Mouse (Mus musculus) small intestine, adult 2 months (tissue): ENCODE measurements around the gene 5730596B20Rik. TPM values are rescaled to one million over a fixed set of nuclear protein-coding genes. Genes with fewer than 3 reads are reported as not detected.

Source experiments
- H3K27ac ChIP-seq: fragments of 200-500 bp; 2 replicates; pipeline ENCODE4 v1.5.1; 2012; ENCODE audit warnings: low read depth, low read length, control low read depth, inconsistent platforms; ENCODE audit not compliant: insufficient read depth
- H3K27me3 ChIP-seq: fragments of 200-500 bp; 2 replicates; pipeline ENCODE4 v1.6.1; 2012; ENCODE audit warnings: mild to moderate bottlenecking, moderate library complexity, low read length, inconsistent platforms; ENCODE audit not compliant: control insufficient read depth, insufficient read depth
- H3K36me3 ChIP-seq: fragments of 200-500 bp; 2 replicates; pipeline ENCODE4 v1.6.1; 2012; ENCODE audit warnings: mild to moderate bottlenecking, low read length, control low read depth, inconsistent platforms; ENCODE audit not compliant: control insufficient read depth, insufficient read depth
- H3K4me1 ChIP-seq: fragments of 200-500 bp; 2 replicates; pipeline ENCODE4 v1.6.1; 2012; ENCODE audit warnings: low read length, inconsistent platforms, mixed read lengths; ENCODE audit not compliant: control insufficient read depth, insufficient read depth, insufficient read length
- H3K4me3 ChIP-seq: fragments of 200-500 bp; 2 replicates; pipeline ENCODE4 v1.5.1; 2012; ENCODE audit warnings: low read depth, mild to moderate bottlenecking, control low read depth, inconsistent platforms, low read length, moderate library complexity
- CTCF ChIP-seq: fragments of 200-500 bp; IDR thresholded peaks from 2 replicates; pipeline ENCODE4 v1.5.1; 2012; ENCODE audit warnings: low read depth, mild to moderate bottlenecking, control low read depth, inconsistent platforms, low read length, moderate library complexity, mixed read lengths; ENCODE audit not compliant: insufficient replicate concordance, insufficient read length; ENCODE audit errors: extremely low read depth
- POLR2A ChIP-seq: fragments of 200-500 bp; IDR thresholded peaks from 2 replicates; pipeline ENCODE4 v1.6.1; 2012; ENCODE audit warnings: low read depth, mild to moderate bottlenecking, control low read depth, inconsistent platforms, low read length, moderate library complexity
- WGBS: fragments of 180-500 bp; shearing (Covaris S2); methylation state at CpG from one replicate; pipeline ENCODE4 v1.1.7; 2018; 5-methylcytosine and 5-hydroxymethylcytosine counted together
- polyA plus RNA-seq: library from polyadenylated mRNA; depleted of rRNA; stranded (reverse); fragments of >200 nt; gene quantifications from 2 replicates; pipeline ENCODE4 v1.2.3, GENCODE M21; 2012

Gene 5730596B20Rik
- polyA plus RNA-seq, 1 experiment: not detected

- H3K4me3 ChIP-seq: no peak overlapping the region
Measured at GRCm38 (mm10) chr6:52218643-52219215, 41.4 kb downstream of the 5730596B20Rik start.

GRCm38 (mm10) chr6:52219234-52219942 lies 42.1 kb downstream of the 5730596B20Rik start:
- WGBS: 58% methylated on average over 9 of the region's 9 CpGs
- no peak for TF ChIP-seq POLR2A
- TF ChIP-seq CTCF: no peak
- H3K27ac ChIP-seq: no peak overlapping the region
- no peaks in the 10 kb centered on the region for H3K36me3 ChIP-seq
- H3K4me1 ChIP-seq: peaks cover 7% of the 10 kb centered on the region
- no peak overlapping the region for H3K4me3 ChIP-seq
- H3K27me3 ChIP-seq: peaks cover 84% of the 10 kb centered on the region

More at GRCm38 (mm10) chr6:52218643-52219215, 41.4 kb downstream of the 5730596B20Rik start:
- no peak overlapping the region for H3K27ac ChIP-seq
- H3K36me3 ChIP-seq: no peaks in the 10 kb centered on the region
- 27% methylated on average over 14 of the region's 14 CpGs for WGBS
- TF ChIP-seq CTCF: no peak
- no peak for TF ChIP-seq POLR2A
- peaks cover 82% of the 10 kb centered on the region for H3K27me3 ChIP-seq
- peaks cover 8% of the 10 kb centered on the region for H3K4me1 ChIP-seq

- Histone ChIP-seq H3K36me3 (no peaks in the 10 kb centered on the region), H3K27me3 (peaks cover 84% of the 10 kb centered on the region), H3K4me3 (no peak overlapping the region), H3K4me1 (peaks cover 7% of the 10 kb centered on the region), H3K27ac (no peak overlapping the region)
- TF ChIP-seq CTCF (no peak), POLR2A (no peak)
- 46% methylated on average over 32 of the region's 32 CpGs for WGBS
Measured at GRCm38 (mm10) chr6:52220003-52220864, 42.9 kb downstream of the 5730596B20Rik start.

- no peak for TF ChIP-seq POLR2A
- TF ChIP-seq CTCF: no peak
- 25% methylated on average over 12 of the region's 12 CpGs for WGBS
Measured at GRCm38 (mm10) chr6:52220865-52221310, 43.6 kb downstream of the 5730596B20Rik start.

GRCm38 (mm10) chr6:52221337-52221992 lies 44.2 kb downstream of the 5730596B20Rik start, which contains the start of gene Hoxa7:
Hoxa7 (minus strand) TSS chr6:52221854.
- H3K27ac ChIP-seq: no peak within 1 kb of the TSS
- WGBS: 2% methylated on average over 46 of the region's 46 CpGs
- TF ChIP-seq CTCF: peak; percentile 99
- no peak for TF ChIP-seq POLR2A

More at GRCm38 (mm10) chr6:52220865-52221310, 43.6 kb downstream of the 5730596B20Rik start:
- Histone ChIP-seq H3K27me3 (peaks cover 85% of the 10 kb centered on the region), H3K27ac (no peak overlapping the region), H3K4me3 (peak overlapping the region; percentile 69), H3K4me1 (peaks cover 9% of the 10 kb centered on the region), H3K36me3 (no peaks in the 10 kb centered on the region)

GRCm38 (mm10) chr6:52221993-52222685 lies 44.8 kb downstream of the 5730596B20Rik start:
- Histone ChIP-seq H3K4me3 (peak overlapping the region; percentile 69), H3K4me1 (peaks cover 11% of the 10 kb centered on the region), H3K27me3 (peaks cover 87% of the 10 kb centered on the region), H3K27ac (no peak overlapping the region), H3K36me3 (no peaks in the 10 kb centered on the region)
- 21% methylated on average over 21 of the region's 21 CpGs for WGBS
- TF ChIP-seq CTCF: no peak
- TF ChIP-seq POLR2A: no peak

More at GRCm38 (mm10) chr6:52221337-52221992, 44.2 kb downstream of the 5730596B20Rik start, which contains the start of gene Hoxa7:
- Histone ChIP-seq H3K4me3 (peak within 1 kb of the TSS; percentile 69), H3K4me1 (peaks cover 11% of the 10 kb centered on the region), H3K36me3 (no peaks in the 10 kb centered on the region), H3K27me3 (peaks cover 85% of the 10 kb centered on the region)
